Mouse (Mus musculus): ENCODE data around the gene Pmm1. TPM values are rescaled to one million over a fixed set of nuclear protein-coding genes. Genes with fewer than 3 reads are reported as not detected.
"Not testable (repeated sequence)": the region's sequence is repeated elsewhere in the genome, so short reads cannot be mapped to it uniquely, and the experiment has no call there.

The Pmm1 gene
- total RNA-seq, 2 experiments from 2014 or later = 15.2 to 16.9 TPM

DNA sequence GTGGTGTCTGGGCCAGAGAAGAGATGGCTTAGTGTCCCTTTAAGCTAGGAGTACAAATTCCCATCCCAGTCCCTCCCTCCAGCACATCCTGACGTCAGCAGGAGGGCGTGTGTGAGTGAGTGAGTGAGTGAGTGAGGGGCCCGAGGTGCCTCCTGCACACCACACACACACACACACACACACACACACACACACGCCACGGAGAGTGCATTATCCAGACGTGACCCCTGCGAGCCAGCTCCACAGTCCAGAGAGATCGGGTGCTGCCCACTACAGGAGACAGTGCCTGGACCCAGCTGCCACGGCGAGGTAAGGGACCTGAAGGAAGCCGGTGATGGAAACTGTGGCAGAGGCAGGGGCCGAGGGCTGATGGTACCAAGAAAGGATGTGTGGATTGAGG lies 24.1 kb downstream of the Pmm1 start, which contains the start of gene Csdc2:
Gene Csdc2, plus strand, starts transcription at position 81 of the 400 bp plus-strand sequence.
- peak; percentile 55 for DNase-seq
- intact Hi-C loops (cut with DNase I; ENCODE audit: low total_unique reads) = no loop called here

- intact Hi-C loops (cut with DNase I; ENCODE audit: low total_unique reads) = no loop called here
- DNase-seq = no peak
These were observed 24.7 kb downstream of the Pmm1 start for GRCm38 (mm10) chr15:81935869-81936637.

GRCm38 (mm10) chr15:81933986-81934385 lies 26.7 kb downstream of the Pmm1 start:
- DNase-seq = no peak

GRCm38 (mm10) chr15:81932951-81933470 lies 27.7 kb downstream of the Pmm1 start:
- intact Hi-C loops (cut with DNase I; ENCODE audit: low total_unique reads) = no loop called here
- no peak for DNase-seq

More at GRCm38 (mm10) chr15:81933986-81934385, 26.7 kb downstream of the Pmm1 start:
- intact Hi-C loops (cut with DNase I; ENCODE audit: low total_unique reads) = no loop called here

DNA sequence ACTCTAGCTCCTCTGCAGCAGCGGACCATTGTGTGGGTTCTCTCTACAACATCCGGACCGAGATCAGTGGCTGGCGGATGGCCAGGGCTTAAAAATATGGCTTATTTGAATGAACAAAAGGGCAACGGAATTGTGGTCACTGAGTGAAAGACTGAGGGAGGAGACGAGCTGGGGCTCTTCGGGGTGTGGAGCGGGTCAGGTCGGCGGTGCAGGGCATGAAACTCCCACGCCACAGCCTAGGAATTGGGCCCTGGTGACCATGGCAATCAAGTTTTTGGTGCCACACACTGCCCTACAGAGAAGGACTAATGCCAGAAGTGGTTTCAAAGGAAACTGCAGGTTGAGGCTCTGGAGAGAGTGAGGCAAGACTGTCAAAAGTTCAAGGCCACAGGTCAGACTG lies 32.5 kb downstream of the Pmm1 start:
- intact Hi-C loops (cut with DNase I; ENCODE audit: low total_unique reads) = no loop called here
- peak; percentile 46 for DNase-seq

GRCm38 (mm10) chr15:81927741-81928140 lies 33.0 kb downstream of the Pmm1 start:
- intact Hi-C loops (cut with DNase I; ENCODE audit: low total_unique reads) = no loop called here
- DNase-seq = no peak

DNA sequence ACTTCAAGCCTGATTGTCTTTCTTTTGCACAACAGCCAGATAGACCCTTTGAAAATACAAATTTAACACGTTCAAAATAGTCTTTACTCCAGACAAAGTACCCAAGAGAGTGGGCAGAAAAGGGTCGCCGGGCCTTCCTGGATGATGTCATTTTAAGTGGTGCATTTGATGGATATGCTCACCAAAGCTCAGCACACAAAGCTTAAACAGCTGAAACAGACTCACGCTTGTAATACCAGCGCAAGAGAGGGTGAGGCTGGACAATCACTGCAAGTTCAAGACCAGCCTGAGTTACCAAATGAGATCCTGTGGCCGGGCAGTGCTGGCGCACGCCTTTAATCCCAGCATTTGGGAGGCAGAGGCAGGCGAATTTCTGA lies 34.3 kb downstream of the Pmm1 start:
- intact Hi-C loops (cut with DNase I; ENCODE audit: low total_unique reads) = no loop called here
- DNase-seq = no peak

- intact Hi-C loops (cut with DNase I; ENCODE audit: low total_unique reads) = no loop called here
- DNase-seq = peak; percentile 96
These were observed 34.8 kb downstream of the Pmm1 start, which contains the start of gene Polr3h for GRCm38 (mm10) chr15:81925760-81926445. Polr3h (minus strand) TSS chr15:81926240.

DNA sequence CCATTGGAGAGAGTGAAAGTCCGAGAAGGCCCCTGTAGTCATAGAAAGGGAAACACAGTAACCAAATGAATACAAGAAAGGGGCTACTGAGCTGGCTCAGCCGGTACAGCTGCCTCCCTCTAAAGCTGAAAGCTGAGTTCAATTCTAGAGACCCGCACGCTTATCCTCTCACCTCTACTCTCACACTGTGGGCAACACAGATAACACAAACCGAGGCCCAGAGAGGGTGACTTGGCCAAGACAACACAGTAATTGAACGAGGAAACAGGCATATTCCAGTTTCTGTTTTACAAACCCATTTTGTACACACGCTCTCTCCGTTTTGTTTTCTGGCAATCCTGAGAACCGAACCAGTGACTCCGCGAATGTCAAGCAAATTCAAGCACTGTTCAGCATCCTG lies 35.8 kb downstream of the Pmm1 start:
- no peak for DNase-seq
- intact Hi-C loops (cut with DNase I; ENCODE audit: low total_unique reads) = no loop called here

DNA sequence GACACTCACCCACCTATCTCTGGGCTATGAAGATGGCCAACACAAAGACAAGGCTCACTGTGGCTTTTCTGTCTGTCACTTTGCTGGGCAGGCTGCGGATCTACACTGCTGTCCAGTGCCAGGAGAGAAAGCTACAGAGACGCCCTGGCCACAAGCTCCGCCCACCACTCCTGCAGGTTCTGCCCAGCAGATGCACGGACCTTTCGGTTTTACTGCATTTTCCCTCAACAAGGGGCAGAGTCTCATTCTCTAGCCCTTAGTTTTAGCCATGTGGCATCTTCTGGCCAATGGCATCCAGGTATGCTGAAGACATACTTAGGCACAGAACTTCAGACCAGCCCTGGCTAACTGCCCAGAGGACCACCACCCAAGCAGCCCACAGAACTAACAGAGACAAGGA lies 39.5 kb downstream of the Pmm1 start:
- intact Hi-C loops (cut with DNase I; ENCODE audit: low total_unique reads) = no loop called here
- DNase-seq = no peak

GRCm38 (mm10) chr15:81920546-81921217 lies 40.0 kb downstream of the Pmm1 start:
- no peak for DNase-seq
- intact Hi-C loops (cut with DNase I; ENCODE audit: low total_unique reads) = no loop called here

GRCm38 (mm10) chr15:81919062-81919461 lies 41.7 kb downstream of the Pmm1 start:
- intact Hi-C loops (cut with DNase I; ENCODE audit: low total_unique reads) = loop anchor here (5.0 kb wide), 1 partner anchor 87 kb away; no protein-coding TSS in a partner anchor
- DNase-seq = no peak

GRCm38 (mm10) chr15:81917621-81918463 lies 42.9 kb downstream of the Pmm1 start:
- intact Hi-C loops (cut with DNase I; ENCODE audit: low total_unique reads) = loop anchor here (5.0 kb wide), 1 partner anchor 86 kb away; no protein-coding TSS in a partner anchor

DNA sequence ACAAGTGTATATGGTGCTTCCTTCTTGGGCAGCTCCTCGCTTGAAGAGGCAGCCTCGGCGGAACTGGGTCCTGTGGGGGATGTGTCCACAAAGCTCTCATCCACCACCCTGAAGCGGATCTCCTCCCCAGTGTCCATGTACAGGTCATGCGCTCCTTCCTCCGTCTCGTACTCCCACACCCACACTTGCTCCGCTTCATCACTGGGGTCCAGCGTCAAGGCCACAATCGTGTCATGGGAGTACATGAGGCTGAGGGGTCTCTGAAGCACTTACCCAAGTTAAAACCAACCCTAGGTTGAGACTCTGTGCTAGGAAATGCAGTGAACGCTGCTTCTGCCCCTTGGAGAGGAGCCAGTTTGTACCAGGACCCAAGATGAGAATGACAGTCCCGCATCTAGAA lies 43.5 kb downstream of the Pmm1 start:
- DNase-seq = no peak
- intact Hi-C loops (cut with DNase I; ENCODE audit: low total_unique reads) = loop anchor here (5.0 kb wide), 1 partner anchor 85 kb away; no protein-coding TSS in a partner anchor

More at GRCm38 (mm10) chr15:81917621-81918463, 42.9 kb downstream of the Pmm1 start:
- DNase-seq = peak; percentile 72

DNA sequence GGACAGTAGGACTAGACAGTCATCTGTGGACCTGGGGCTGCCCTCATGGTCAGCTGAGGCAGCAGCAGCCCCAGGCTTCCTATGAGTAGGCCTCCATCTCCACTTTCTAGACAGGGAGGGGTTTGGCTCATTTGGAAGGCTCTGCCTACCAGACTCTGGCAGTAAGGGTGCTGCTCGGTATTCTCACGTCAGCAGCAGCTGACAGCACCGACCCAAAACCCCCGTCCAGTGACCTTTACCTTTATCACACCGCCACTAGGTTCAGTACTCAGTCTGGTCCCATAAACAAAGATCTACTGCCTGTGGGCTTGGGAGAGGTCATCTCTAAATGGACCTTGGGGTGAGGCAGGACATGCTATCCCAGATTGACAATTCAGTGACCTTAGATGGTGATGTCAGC lies 45.1 kb downstream of the Pmm1 start:
- DNase-seq = no peak
- intact Hi-C loops (cut with DNase I; ENCODE audit: low total_unique reads) = loop anchor here (5.0 kb wide), 1 partner anchor 83 kb away; no protein-coding TSS in a partner anchor

DNA sequence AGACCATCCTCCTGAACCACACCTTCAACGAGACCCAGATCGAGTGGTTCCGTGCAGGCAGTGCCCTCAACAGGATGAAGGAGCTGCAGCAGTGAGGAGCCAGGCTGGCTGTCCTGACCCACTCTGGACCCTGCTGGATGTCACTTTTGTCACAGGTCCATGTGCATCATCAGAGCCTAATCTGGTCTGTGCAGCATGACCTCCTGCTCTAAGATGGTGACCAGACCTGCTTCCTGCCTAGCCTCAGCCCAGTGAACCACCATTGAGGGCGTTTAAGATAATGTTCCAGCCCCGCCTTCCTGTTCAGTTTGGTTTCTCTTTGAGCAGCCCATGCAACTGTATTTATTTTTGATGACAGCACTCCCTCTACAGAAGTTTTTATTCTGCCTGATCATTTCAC lies 46.1 kb downstream of the Pmm1 start:
- intact Hi-C loops (cut with DNase I; ENCODE audit: low total_unique reads) = loop anchor here (5.0 kb wide), 1 partner anchor 82 kb away; no protein-coding TSS in a partner anchor
- no peak for DNase-seq

- peak; percentile 21 for DNase-seq
- intact Hi-C loops (cut with DNase I; ENCODE audit: low total_unique reads) = no loop called here
These were observed 48.2 kb downstream of the Pmm1 start for GRCm38 (mm10) chr15:81912498-81912897.

DNA sequence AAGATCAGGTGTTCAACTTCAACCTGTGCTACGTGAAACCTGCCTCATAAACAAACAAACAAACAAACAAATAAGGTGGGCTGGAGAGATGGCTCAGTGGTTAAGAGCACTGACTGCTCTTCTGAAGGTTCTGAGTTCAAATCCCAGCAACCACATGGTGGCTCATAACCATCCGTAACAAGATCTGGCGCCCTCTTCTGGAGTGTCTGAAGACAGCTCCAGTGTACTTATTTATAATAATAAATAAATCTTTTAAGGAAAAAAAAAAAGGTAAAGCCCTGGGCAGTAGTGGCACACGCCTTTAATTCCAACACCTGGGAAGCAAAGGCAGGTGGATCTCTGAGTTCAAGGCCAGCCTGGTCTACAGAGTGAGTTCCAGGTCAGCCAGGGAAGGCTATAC lies 52.0 kb downstream of the Pmm1 start:
- intact Hi-C loops (cut with DNase I; ENCODE audit: low total_unique reads); DNase-seq: not testable (repeated sequence)

GRCm38 (mm10) chr15:81907953-81908352 lies 52.8 kb downstream of the Pmm1 start:
- no peak for DNase-seq
- intact Hi-C loops (cut with DNase I; ENCODE audit: low total_unique reads) = no loop called here

All from gastrocnemius, postnatal 14 days (tissue).